Mouse (Mus musculus): ENCODE measurements around the gene Kcns3. TPM values are rescaled to one million over a fixed set of nuclear protein-coding genes. Genes with fewer than 3 reads are reported as not detected.

The Kcns3 gene
- total RNA-seq (2021): under 1 TPM; 0.22 to 0.57 TPM

DNA sequence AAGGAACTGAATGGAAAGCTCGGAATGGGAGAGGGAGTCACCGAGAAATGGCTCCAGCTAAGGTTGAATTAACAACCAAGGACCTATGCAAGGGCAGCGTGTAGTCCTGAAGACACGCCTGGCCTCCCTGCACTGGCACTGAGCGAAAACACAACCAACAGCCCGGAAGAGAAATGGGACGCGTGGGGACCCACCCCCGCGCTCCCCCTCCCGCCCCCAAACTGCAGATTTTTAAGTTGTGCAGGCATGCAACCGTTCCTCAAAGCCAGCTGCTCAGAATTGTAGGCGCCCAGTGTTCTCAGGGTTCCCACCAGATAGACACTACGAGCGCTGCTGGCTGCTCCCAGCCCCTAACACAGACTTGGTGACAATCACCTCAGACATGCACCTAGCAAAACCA is at the start of gene Kcns3:
TSS of gene Kcns3 (minus strand) at position 42 of the 400 bp plus-strand sequence.
- no peak for DNase-seq
- intact Hi-C loops (cut with DNase I): no loop called here

DNA sequence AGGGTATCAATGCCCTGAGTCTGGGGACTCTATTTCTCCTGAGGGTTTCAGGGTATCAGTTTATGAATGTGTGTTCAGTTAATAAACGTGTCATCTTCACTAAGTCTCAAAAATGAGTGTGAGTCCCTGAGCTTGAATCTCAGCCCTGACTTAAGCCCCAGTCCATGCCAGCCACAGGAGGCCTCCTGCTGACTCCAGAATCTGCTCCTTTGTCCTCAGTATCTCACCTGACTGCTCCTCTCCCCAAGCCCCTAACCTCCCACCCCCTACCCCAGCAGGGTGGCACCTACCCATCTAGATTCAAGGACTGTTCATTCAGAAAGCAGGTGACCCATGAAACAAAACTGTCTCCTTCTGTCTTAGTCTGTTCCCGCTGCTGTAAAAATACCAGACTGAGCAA is 47.7 kb upstream of the Kcns3 start:
- DNase-seq: no peak
- intact Hi-C loops (cut with DNase I): loop anchor here (5.0 kb wide), 3 partner anchors 89 to 949 kb away; no protein-coding TSS in a partner anchor

DNA sequence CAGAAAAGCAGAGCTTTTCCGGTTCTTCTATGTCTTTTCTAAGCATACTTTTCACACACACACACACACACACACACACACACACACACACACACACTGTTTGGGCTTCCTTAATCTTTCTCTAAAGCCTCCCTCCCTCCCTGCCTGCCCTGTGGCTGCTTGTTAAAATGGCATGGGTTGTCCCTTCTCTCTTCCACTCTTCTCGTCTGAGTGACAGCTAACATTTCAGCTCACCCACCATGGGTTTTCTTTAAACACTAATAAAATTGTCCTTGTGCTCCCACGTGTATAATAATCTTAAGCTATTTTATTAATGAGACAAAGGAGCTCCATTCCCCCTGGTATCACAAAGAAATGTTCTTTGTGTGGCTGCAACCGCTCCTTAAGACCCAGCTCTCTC is 47.2 kb upstream of the Kcns3 start:
- DNase-seq: no peak
- intact Hi-C loops (cut with DNase I): loop anchor here (5.0 kb wide), 3 partner anchors 89 to 949 kb away; no protein-coding TSS in a partner anchor

DNA sequence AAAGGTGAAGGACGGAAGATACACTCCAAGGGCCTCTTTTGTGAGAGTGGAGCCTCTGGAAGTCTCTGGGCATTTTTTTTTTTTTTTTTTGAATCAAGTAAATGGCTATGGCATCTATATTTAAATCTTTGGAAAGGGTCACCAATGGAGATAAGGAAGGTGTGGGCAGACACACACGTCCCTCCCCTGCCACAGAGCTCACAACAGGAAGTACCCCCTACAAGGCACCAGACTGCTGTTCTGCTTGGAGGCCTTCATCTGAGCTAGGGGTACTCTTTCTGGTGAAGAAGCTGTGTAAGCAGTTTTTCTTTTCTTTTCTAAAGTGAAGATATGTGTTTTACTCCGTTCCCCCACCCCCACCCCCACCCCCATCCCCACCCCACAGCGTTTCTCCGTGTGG is 46.0 kb upstream of the Kcns3 start:
- DNase-seq: no peak
- intact Hi-C loops (cut with DNase I): loop anchor here (5.0 kb wide), 3 partner anchors 90 to 950 kb away; no protein-coding TSS in a partner anchor

DNA sequence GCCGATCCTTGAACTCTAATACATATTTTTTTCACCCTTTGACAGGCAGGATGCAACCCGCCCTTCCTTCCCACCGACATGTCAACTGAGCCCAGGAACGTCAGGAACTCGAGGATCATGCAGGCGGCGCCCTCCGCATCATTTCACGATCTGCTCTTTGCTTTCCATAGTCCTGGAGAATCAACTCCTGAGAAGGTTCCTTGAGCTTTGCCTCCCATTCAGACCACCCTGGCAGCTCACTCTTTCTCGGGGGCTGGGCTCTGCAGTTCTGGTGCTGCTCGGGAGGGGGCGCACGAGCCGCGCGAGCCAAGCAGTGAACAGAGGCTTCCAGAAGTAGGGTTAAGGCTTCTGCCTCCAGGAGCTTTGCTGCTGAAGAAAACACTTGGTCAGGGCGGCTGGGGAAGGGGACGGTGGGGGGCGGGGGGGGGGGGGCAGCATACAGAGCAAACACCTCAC is 45.3 kb upstream of the Kcns3 start:
- intact Hi-C loops (cut with DNase I): loop anchor here (5.0 kb wide), 3 partner anchors 91 to 951 kb away; no protein-coding TSS in a partner anchor
- DNase-seq: peak; percentile 85 to 89

DNA sequence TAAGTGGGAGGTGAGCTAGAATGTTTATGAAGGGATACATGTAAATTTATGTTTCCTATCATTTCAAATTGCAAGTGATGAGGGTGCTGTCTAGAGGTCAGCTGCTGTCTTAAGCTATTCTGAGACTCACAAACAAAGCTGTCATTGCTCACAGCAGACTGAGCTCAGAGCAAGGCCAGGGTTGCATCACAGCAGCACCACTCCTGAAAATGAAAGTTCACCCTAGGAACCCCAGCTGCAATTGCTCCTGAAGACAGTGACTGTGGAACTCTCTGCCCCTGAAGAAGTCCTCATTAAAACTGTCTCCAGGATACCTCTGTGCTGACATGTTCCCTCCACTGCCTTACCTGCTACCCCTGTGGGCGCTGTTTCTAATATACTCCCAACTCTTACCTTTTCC is 44.2 kb upstream of the Kcns3 start:
- intact Hi-C loops (cut with DNase I): loop anchor here (5.0 kb wide), 3 partner anchors 92 to 952 kb away; no protein-coding TSS in a partner anchor
- no peak for DNase-seq

DNA sequence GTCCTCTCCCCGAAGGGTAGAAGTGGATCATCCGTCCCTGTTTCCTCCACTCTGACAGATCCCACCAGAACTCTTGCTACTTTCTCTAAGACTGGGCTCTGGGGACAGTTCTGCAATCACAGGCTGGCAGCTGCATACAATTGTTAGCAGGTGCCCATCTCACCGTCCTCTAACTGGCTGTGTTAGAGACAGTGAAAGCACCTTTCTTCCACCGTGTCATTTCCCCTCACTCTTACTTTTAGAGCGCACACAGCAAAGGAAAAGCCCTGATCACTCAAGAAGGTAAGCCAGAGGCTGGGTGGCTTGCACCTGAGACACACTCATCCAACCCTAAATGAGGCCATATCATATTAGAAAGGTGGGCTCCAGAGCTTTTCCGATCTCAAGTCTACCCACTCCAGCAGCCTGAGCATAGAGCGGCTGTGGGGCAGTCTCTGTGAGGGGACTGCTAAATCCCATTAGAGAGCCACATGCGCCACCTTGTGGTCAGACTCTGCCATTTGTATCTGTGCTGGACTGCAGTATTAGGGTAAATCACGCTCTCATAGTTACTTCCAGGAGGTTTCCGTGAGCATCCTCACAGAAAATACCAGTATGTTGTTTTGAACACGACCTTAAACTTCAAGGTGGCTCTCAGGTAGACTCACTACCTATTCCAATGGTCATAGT is 27.8 kb upstream of the Kcns3 start:
- peak; percentile 88 to 93 for DNase-seq
- intact Hi-C loops (cut with DNase I): loop anchor here (1.0 kb wide), 2 partner anchors 374 to 580 kb away; no protein-coding TSS in a partner anchor

DNA sequence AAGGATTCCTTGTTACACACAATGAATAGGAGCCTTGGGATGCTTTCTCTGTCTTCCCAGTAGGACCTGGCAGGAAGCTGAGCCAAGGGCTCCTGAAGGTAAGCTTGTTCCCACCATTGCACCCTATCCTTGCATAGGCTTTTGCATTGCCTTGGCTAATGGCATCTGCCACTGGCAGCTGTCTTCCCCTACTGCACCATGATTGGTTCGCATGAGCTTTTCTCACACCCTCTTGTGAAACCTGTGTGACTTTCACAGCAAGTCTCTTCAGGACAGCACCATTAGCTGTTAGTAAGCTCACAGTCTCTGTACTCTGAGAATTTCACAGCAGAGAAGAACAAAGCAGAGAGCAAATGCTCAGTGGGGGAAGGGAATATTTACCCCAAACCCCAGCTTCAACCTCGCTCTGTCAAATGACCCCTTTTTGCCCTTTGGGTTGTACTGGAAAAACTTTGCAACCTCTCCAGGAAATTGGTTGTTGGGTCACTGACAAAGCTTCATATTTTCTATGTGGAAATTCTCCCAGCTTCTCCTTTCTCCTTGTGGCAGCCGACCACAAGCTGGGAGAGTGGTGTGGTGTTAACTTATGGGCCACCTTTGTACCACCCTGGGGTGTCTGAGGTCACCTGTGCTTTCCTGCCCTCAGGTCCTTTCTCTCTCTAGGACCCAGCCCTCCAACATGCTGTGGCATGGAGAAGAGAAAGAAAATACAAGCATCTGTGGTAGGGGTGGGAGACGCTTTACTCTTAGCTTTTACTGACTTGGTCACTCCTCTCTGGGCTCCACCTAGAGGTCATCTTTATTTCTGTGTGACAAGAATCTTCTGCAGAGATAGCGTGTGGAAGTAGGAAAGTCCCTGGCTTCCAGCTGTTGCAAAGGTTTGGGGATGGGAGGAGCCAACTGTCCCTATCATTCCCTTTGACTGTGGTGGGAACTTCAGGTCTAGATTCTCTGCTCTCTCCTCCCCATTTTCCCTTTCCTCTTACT is 26.8 kb upstream of the Kcns3 start:
- no peak for DNase-seq
- intact Hi-C loops (cut with DNase I): loop anchor here (1.0 kb wide), 2 partner anchors 373 to 579 kb away; no protein-coding TSS in a partner anchor

DNA sequence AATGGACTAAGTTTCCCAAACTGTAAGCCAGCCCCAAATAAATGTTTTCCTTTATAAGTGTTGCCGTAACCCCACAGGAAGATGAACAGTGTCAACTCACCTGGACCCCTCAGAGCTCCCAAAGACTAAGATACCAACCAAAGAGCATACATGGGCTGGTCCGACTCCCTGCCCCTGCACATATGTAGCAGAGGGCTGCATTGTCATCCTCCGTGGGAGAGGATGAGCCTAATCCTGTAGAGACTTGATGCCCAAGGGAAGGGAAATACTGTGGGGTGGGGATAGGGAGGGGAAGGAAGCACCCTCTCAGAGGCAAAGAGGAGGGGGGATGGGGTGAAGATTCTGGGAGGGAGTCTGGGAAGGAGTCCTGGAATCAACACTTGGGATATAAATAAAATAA is 7.8 kb upstream of the Kcns3 start:
- intact Hi-C loops (cut with DNase I): no loop called here
- DNase-seq: no peak

DNA sequence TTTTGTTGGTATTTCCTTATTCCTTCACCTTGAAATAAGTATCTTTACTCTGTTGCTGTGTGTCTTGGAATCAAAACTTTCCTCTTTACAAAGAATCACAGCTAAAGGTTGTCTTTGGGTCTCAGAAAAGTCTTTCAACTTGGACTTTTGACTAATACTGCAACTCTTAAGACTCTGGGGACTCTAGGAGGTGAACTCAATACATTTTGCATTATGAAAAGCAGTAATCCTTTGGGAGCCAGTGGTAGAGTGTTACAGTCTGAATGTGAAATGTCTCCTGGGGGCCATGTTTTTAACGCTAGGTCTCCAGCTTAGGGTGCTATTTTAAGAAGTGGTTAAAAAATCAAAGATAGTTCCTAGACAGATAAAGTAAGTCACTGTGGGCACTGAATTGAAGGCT is 4.3 kb upstream of the Kcns3 start:
- DNase-seq: no peak
- intact Hi-C loops (cut with DNase I): no loop called here

DNA sequence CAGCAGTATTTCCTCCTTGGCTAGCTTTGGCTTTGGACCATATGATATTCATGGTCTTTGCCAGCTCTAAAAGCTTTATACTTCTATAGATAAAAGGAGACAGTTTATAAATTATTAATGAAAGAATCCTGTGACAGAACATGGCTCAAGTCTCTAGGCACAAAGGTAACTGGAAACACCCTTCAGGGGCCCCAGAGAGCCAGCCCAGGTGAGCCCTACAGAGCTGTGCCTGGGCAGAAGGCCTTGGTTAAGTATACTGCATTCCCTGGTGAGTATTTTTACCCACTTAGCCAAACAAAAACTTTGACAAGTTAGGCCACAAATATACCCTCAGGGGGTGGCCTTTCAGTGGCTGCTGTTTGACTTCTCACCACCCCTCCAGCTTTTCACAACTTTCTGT is 2.7 kb upstream of the Kcns3 start:
- intact Hi-C loops (cut with DNase I): no loop called here
- DNase-seq: no peak

DNA sequence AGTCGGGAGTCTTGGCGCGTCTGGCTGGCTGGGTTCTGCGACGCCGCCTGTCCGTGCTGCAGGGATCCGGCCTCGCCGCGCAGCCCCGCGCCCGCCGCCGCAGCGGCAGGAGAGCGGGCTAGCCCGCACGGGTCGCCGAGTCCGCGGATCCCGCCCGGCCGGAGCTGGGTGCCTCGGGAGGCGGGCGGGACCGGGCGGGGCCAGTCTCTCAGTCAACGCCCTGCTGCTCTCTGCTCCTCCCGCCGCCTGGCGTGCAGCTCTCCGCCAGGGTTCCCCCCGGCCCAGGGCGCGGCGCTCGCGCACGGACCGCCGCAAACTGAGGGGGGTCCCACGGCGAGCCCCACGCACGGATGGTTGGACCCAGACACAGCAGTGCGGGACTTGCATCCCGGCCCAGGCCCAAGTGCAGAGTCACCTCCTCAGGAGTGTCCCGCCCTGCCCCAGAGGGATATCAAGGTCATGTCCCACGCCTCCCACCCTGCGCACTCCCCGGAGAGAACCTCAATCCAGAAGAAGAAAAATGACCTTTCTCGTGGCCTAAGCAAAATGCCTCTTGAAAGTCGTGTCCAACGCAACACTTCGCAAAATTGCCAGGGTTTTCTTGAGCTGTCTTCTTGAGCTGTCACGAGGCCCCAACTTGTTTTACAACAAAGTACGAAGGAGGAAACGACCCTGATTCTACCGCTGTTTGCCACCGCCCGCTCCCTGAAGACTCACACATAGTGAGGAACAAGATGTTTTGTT is 492 bp downstream of the Kcns3 start:
- intact Hi-C loops (cut with DNase I): no loop called here
- peak in 1 of 2 experiments; percentile 6 for DNase-seq

DNA sequence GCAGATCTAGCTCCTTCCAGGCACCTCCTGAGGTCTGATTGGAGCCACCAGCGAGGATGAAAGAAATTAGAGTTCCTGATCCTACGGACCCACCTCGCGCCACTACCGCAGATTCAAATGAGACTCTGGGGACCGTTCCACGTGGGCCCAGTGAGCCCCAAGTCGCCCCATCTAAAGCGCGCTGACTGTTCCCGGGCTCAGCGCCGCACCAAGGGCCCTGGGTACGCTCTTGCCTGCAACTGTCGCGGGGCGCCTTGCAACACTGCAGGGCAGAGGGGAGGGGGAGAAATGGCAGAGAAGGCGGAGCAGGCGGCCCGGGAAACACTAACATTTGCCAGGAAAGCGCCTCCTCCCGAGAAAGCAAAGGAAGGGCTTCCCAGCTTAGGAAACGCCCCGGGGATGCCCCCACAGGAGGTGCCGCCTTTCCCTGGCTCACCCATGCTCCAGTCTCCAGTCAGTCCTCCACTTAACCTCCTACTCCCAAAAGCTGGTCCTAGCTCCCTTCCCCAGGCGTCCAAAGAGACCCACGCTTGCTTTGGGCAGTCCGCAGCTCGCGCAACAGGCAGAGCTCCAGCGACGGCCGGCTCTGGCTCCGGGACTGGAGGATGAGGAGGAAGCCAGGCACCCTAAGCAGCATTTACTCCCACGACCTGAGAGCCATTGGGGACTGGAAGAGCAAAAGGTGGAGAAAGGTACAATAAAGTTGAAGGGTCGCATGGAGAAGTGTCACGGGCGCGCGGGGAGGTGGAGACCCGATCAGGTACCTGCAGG is 1.2 kb downstream of the Kcns3 start:
- intact Hi-C loops (cut with DNase I): no loop called here
- DNase-seq: peak; percentile 27 to 38

DNA sequence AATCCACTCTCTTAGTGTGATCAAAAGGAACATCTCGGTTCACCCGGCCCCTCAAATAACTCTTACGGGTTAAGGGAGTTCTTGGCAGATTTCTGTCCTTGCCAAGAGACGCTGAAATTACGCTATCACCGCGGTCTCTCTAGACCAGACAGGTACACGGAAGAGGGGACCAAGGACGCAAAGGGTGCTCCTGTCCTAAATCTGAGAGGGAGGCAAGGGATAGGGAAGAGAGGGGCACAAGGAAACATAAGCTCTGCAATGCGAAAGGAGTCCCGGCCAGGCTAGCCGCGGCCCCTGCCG is 1.8 kb downstream of the Kcns3 start:
- intact Hi-C loops (cut with DNase I): no loop called here
- no peak for DNase-seq

DNA sequence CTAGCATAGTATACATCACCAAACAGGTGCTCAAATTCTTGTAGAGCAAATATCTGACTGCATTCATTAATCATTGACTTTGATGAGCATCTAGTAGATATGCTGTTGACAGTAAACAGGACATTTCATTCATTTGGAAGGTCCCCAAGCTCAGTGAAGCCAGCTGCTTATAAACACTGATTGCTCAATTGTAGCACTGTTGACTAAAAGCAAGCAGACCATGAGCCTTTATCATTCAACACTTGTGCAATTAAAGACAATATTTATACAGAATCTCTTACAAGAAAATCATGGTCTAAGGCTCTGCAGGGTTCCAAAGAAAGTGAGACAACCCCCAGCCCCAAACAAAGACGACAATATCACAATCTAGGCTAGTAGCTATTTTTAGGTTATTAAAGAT is 6.0 kb downstream of the Kcns3 start:
- intact Hi-C loops (cut with DNase I): no loop called here
- no peak for DNase-seq

DNA sequence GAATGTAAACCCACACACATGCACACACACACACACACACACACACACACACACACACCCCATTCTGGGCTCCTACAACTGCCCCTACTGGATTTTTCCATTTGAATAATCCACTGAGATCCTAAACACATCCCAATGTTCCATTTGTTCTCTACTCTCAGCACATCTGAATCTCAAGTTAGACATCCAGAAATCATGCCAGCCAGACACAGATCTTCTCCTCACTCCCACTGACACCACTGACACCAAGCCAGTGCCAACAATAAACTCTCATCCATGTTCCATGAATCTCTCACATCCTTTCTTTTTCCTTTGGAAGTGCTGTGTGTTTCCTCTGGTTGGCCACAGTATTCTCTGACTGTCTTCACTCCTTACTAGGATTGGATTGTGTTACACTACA is 18.4 kb downstream of the Kcns3 start:
- intact Hi-C loops (cut with DNase I): no loop called here

DNA sequence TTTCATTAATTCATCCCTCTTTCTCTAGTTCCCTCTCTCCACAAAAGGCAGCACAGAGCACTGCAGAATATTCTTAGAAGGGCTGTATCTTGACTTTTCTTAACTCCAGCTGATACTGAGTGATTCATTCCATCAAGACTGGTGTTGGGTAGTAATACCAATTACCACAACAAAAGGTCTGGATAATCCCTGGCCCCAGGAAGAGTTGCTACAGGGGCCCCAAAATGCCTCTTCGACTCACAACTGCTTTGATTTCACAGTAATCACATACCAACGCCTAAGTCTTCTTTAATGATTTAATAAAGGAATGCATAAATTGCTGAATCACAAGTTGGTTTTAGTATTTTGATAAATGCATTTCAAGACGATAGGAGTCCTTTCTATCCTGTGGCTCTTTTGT is 21.7 kb downstream of the Kcns3 start:
- no peak for DNase-seq
- intact Hi-C loops (cut with DNase I): no loop called here

More for the DNA sequence above, 18.4 kb downstream of the Kcns3 start:
- DNase-seq: no peak

DNA sequence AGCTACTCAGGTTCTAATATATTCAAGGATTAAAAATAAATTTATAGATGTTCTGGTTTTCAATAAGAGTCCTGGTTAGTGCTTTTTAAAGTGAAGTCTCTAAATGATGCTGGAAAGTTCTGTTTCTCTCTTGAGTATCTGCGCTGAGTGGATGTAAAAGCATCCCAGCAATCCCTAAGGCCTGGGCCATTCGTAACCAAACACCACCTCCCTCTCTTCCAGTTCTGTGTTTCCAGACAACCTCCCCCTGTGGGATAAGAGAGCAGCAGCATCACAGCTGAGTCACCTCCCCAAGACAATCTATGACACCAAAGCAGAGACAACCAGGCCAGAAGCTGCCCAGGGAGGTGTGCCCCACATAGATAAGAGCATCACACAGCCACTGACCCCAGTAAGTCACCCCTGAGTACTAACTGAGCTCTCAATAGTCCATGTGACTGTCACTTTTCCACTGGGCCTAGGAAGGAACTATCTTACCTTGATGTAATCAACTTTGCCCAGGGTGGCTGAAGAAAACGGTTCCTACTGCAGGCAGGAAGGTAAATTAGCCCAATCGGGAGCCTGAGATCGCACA is 24.6 kb downstream of the Kcns3 start:
- DNase-seq: no peak
- intact Hi-C loops (cut with DNase I): no loop called here

DNA sequence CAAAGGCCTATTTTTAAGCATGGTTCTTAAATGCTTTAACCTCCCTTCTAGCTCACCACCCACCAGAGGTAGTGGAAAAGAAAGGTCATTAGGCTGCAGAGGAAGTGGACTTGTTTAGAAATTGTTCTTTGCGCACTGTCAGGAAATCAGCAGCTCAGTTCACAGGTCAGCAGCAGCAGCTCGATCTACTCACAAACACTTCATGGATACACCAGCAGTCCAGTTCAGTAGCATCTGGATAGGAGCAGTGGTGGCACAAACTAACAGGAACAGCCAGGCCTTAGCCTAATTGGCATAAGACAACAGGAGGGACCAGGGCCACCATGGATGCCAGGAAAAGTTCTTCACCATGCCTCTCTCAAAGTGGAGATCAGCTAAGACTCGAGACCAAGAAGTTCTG is 49.3 kb downstream of the Kcns3 start:
- intact Hi-C loops (cut with DNase I): no loop called here
- DNase-seq: no peak
